Mouse (Mus musculus) MEL (cell line): ENCODE data around the gene Ovol1. TPM values are rescaled to one million over a fixed set of nuclear protein-coding genes. Genes with fewer than 3 reads are reported as not detected.
A peak's percentile ranks its signal among the peaks of the same experiment; 100 is the strongest.

Experiments used
- DNase-seq: peaks from one replicate; pipeline ENCODE4 v3.0.0; 2011; ENCODE audit warnings: low read depth, low spot score
- H3K27ac ChIP-seq: 2 replicates; pipeline ENCODE4 v1.5.1; 2012; ENCODE audit warnings: low read depth, mild to moderate bottlenecking, control low read depth, low read length, moderate library complexity; ENCODE audit not compliant: control insufficient read depth
- H3K27me3 ChIP-seq, 2 experiments: fragments of 150-350 bp in 1 of 2; sonication (generic) in 1 of 2; 2 replicates each; pipeline ENCODE4 v1.6.1; 2012; ENCODE audit warnings: low read length in 2 of 2, mild to moderate bottlenecking in 2 of 2, improper control_type of control experiment in 1 of 2, moderate library complexity in 1 of 2; ENCODE audit not compliant: insufficient read depth in 2 of 2, control insufficient read depth in 1 of 2
- H3K36me3 ChIP-seq, 2 experiments: 2 replicates each; pipeline ENCODE4 v1.6.1; 2012 to 2014; ENCODE audit warnings: low read length in 2 of 2, improper control_type of control experiment in 1 of 2, inconsistent platforms in 1 of 2, mild to moderate bottlenecking in 1 of 2; ENCODE audit not compliant: insufficient read depth in 2 of 2, control insufficient read depth in 1 of 2
- H3K4me1 ChIP-seq, 2 experiments: fragments of 150-350 bp in 1 of 2; sonication (generic) in 1 of 2; 2 replicates each; pipeline ENCODE4 v1.6.1; 2012; ENCODE audit warnings: low read length in 2 of 2, improper control_type of control experiment in 1 of 2, mild to moderate bottlenecking in 1 of 2; ENCODE audit not compliant: insufficient read depth in 2 of 2, control insufficient read depth in 1 of 2
- H3K4me3 ChIP-seq, 2 experiments: fragments of 150-350 bp in 1 of 2; sonication (generic) in 1 of 2; 2 replicates each; pipeline ENCODE4 v1.5.1; 2012; ENCODE audit warnings: low read depth in 2 of 2, low read length in 2 of 2, mild to moderate bottlenecking in 2 of 2, moderate library complexity in 2 of 2, control low read depth in 1 of 2, improper control_type of control experiment in 1 of 2; ENCODE audit not compliant: control insufficient read depth in 1 of 2, insufficient read depth in 1 of 2
- H3K79me2 ChIP-seq: 2 replicates; pipeline ENCODE4 v1.6.1; 2012; ENCODE audit warnings: mild to moderate bottlenecking, low read length, moderate library complexity; ENCODE audit not compliant: control insufficient read depth, poor library complexity, insufficient read depth
- H3K9ac ChIP-seq: 2 replicates; pipeline ENCODE4 v1.6.1; 2012; ENCODE audit warnings: low read depth, mild to moderate bottlenecking, control low read depth, low read length, moderate library complexity; ENCODE audit not compliant: control insufficient read depth, poor library complexity, severe bottlenecking
- H3K9me3 ChIP-seq: fragments of 150-350 bp; sonication (generic); replicated peaks from 2 replicates; pipeline ENCODE4 v1.6.1; 2012; ENCODE audit warnings: mild to moderate bottlenecking, low read length, improper control_type of control experiment, moderate library complexity; ENCODE audit not compliant: insufficient read depth
- BHLHE40 ChIP-seq: IDR thresholded peaks from 2 replicates; pipeline ENCODE4 v1.6.1; 2012; ENCODE audit warnings: low read depth, mild to moderate bottlenecking, inconsistent platforms, low read length, improper control_type of control experiment, borderline replicate concordance
- CHD1 ChIP-seq: IDR thresholded peaks from 2 replicates; pipeline ENCODE4 v1.6.1; 2012; ENCODE audit warnings: low read depth, mild to moderate bottlenecking, inconsistent platforms, low read length, improper control_type of control experiment
- CHD2 ChIP-seq: IDR thresholded peaks from 2 replicates; pipeline ENCODE4 v1.6.1; 2011; ENCODE audit warnings: low read length, improper control_type of control experiment
- CTCF ChIP-seq, 3 experiments: IDR thresholded peaks in 2 of 3; conservative IDR thresholded peaks in 1 of 3; 2 replicates each; pipeline ENCODE4 v1.5.1; 2011 to 2012; ENCODE audit warnings: low read length in 3 of 3, low read depth in 2 of 3, mild to moderate bottlenecking in 2 of 3, improper control_type of control experiment in 1 of 3, inconsistent platforms in 1 of 3, mixed read lengths in 1 of 3, moderate library complexity in 1 of 3; ENCODE audit not compliant: control insufficient read depth in 1 of 3, insufficient read depth in 1 of 3, poor library complexity in 1 of 3, severe bottlenecking in 1 of 3
- ELF1 ChIP-seq: IDR thresholded peaks from 2 replicates; pipeline ENCODE4 v1.6.1; 2014; ENCODE audit warnings: low read depth, mild to moderate bottlenecking, inconsistent platforms, low read length, improper control_type of control experiment, moderate library complexity
- EP300 ChIP-seq, 2 experiments: IDR thresholded peaks; 2 replicates each; pipeline ENCODE4 v1.6.1; 2011; ENCODE audit warnings: improper control_type of control experiment in 2 of 2, low read length in 2 of 2, low read depth in 1 of 2, mild to moderate bottlenecking in 1 of 2
- ETS1 ChIP-seq: IDR thresholded peaks from 2 replicates; pipeline ENCODE4 v1.6.1; 2012; ENCODE audit warnings: low read depth, mild to moderate bottlenecking, inconsistent platforms, low read length, improper control_type of control experiment, moderate library complexity
- GABPA ChIP-seq: IDR thresholded peaks from 2 replicates; pipeline ENCODE4 v1.6.1; 2012; ENCODE audit warnings: low read depth, mild to moderate bottlenecking, inconsistent platforms, low read length, improper control_type of control experiment, moderate library complexity
- GATA1 ChIP-seq: IDR thresholded peaks from 2 replicates; pipeline ENCODE4 v1.6.1; 2011; ENCODE audit warnings: low read depth, low read length, improper control_type of control experiment
- HCFC1 ChIP-seq: IDR thresholded peaks from 2 replicates; pipeline ENCODE4 v1.6.1; 2012; ENCODE audit warnings: low read depth, mild to moderate bottlenecking, inconsistent platforms, low read length, improper control_type of control experiment, moderate library complexity
- KAT2A ChIP-seq: conservative IDR thresholded peaks from 2 replicates; pipeline ENCODE4 v1.6.1; 2012; ENCODE audit warnings: low read depth, low read length, improper control_type of control experiment, inconsistent platforms
- MAFK ChIP-seq: IDR thresholded peaks from 2 replicates; pipeline ENCODE4 v1.6.1; 2011; ENCODE audit warnings: low read depth, mild to moderate bottlenecking, low read length, improper control_type of control experiment, borderline replicate concordance
- MAZ ChIP-seq: IDR thresholded peaks from 2 replicates; pipeline ENCODE4 v1.6.1; 2012; ENCODE audit warnings: low read depth, mild to moderate bottlenecking, inconsistent platforms, low read length, improper control_type of control experiment
- MEF2A ChIP-seq: IDR thresholded peaks from 2 replicates; pipeline ENCODE4 v1.6.1; 2014; ENCODE audit warnings: low read depth, mild to moderate bottlenecking, inconsistent platforms, low read length, improper control_type of control experiment; ENCODE audit not compliant: poor library complexity, insufficient replicate concordance, severe bottlenecking; ENCODE audit errors: extremely low read depth
- MXI1 ChIP-seq: IDR thresholded peaks from 2 replicates; pipeline ENCODE4 v1.6.1; 2011; ENCODE audit warnings: mild to moderate bottlenecking, low read depth, low read length, improper control_type of control experiment
- MYB ChIP-seq: IDR thresholded peaks from 2 replicates; pipeline ENCODE4 v1.6.1; 2011; ENCODE audit warnings: mild to moderate bottlenecking, low read depth, low read length, improper control_type of control experiment
- MYC ChIP-seq: IDR thresholded peaks from 2 replicates; pipeline ENCODE4 v1.6.1; 2011; ENCODE audit warnings: low read depth, mild to moderate bottlenecking, low read length, improper control_type of control experiment, moderate library complexity
- NELFE ChIP-seq: IDR thresholded peaks from 2 replicates; pipeline ENCODE4 v1.6.1; 2011; ENCODE audit warnings: low read depth, low read length, improper control_type of control experiment
- NRF1 ChIP-seq: IDR thresholded peaks from 2 replicates; pipeline ENCODE4 v1.6.1; 2014; ENCODE audit warnings: low read depth, mild to moderate bottlenecking, inconsistent platforms, low read length, improper control_type of control experiment, moderate library complexity; ENCODE audit not compliant: poor library complexity, insufficient read depth, severe bottlenecking
- POLR2A ChIP-seq, 2 experiments: IDR thresholded peaks; 2 replicates each; pipeline ENCODE4 v1.6.1; 2011 to 2012; ENCODE audit warnings: low read length in 2 of 2, mild to moderate bottlenecking in 2 of 2, control low read depth in 1 of 2, improper control_type of control experiment in 1 of 2, low read depth in 1 of 2, moderate library complexity in 1 of 2; ENCODE audit not compliant: control insufficient read depth in 1 of 2, insufficient read depth in 1 of 2, poor library complexity in 1 of 2
- POLR2AphosphoS2 ChIP-seq: IDR thresholded peaks from 2 replicates; pipeline ENCODE4 v1.6.1; 2011; ENCODE audit warnings: low read length, improper control_type of control experiment
- POLR2AphosphoS5 ChIP-seq: IDR thresholded peaks from 2 replicates; pipeline ENCODE4 v1.6.1; 2012; ENCODE audit warnings: low read depth, borderline replicate concordance, mild to moderate bottlenecking, inconsistent platforms, low read length, moderate library complexity, mixed read lengths
- RAD21 ChIP-seq: IDR thresholded peaks from 2 replicates; pipeline ENCODE4 v1.6.1; 2011; ENCODE audit warnings: mild to moderate bottlenecking, low read depth, low read length, improper control_type of control experiment
- RCOR1 ChIP-seq: IDR thresholded peaks from 2 replicates; pipeline ENCODE4 v1.6.1; 2012; ENCODE audit warnings: low read depth, mild to moderate bottlenecking, inconsistent platforms, low read length, improper control_type of control experiment
- SIN3A ChIP-seq: IDR thresholded peaks from 2 replicates; pipeline ENCODE4 v1.6.1; 2012; ENCODE audit warnings: low read length, improper control_type of control experiment, inconsistent platforms
- SMC3 ChIP-seq: IDR thresholded peaks from 2 replicates; pipeline ENCODE4 v1.6.1; 2011; ENCODE audit warnings: low read depth, low read length, improper control_type of control experiment
- TAL1 ChIP-seq: IDR thresholded peaks from 2 replicates; pipeline ENCODE4 v1.6.1; 2012; ENCODE audit warnings: mild to moderate bottlenecking, inconsistent platforms, low read length, moderate library complexity, mixed read lengths
- TBP ChIP-seq: IDR thresholded peaks from 2 replicates; pipeline ENCODE4 v1.8.0; 2011; ENCODE audit warnings: low read depth, low read length, improper control_type of control experiment
- TCF12 ChIP-seq: IDR thresholded peaks from 2 replicates; pipeline ENCODE4 v1.6.1; 2014; ENCODE audit warnings: low read depth, mild to moderate bottlenecking, inconsistent platforms, low read length, improper control_type of control experiment, moderate library complexity
- UBTF ChIP-seq: IDR thresholded peaks from 2 replicates; pipeline ENCODE4 v1.6.1; 2012; ENCODE audit warnings: low read depth, mild to moderate bottlenecking, inconsistent platforms, low read length, improper control_type of control experiment, moderate library complexity, borderline replicate concordance; ENCODE audit not compliant: insufficient read depth
- USF1 ChIP-seq: IDR thresholded peaks from 2 replicates; pipeline ENCODE4 v1.6.1; 2014; ENCODE audit warnings: low read depth, mild to moderate bottlenecking, inconsistent platforms, low read length, improper control_type of control experiment, moderate library complexity
- USF2 ChIP-seq, 2 experiments: IDR thresholded peaks; 2 replicates each; pipeline ENCODE4 v1.6.1; 2011 to 2012; ENCODE audit warnings: improper control_type of control experiment in 2 of 2, low read length in 2 of 2, borderline replicate concordance in 1 of 2, inconsistent platforms in 1 of 2, low read depth in 1 of 2, mild to moderate bottlenecking in 1 of 2; ENCODE audit not compliant: insufficient read depth in 1 of 2
- ZC3H11A ChIP-seq: IDR thresholded peaks from 2 replicates; pipeline ENCODE4 v1.6.1; 2012; ENCODE audit warnings: low read depth, mild to moderate bottlenecking, inconsistent platforms, low read length, improper control_type of control experiment
- ZKSCAN1 ChIP-seq: IDR thresholded peaks from 2 replicates; pipeline ENCODE4 v1.6.1; 2012; ENCODE audit warnings: low read depth, mild to moderate bottlenecking, inconsistent platforms, low read length, improper control_type of control experiment, moderate library complexity
- ZMIZ1 ChIP-seq: IDR thresholded peaks from 2 replicates; pipeline ENCODE4 v1.6.1; 2012; ENCODE audit warnings: low read depth, mild to moderate bottlenecking, inconsistent platforms, low read length, improper control_type of control experiment, moderate library complexity
- ZNF384 ChIP-seq: IDR thresholded peaks from 2 replicates; pipeline ENCODE4 v1.6.1; 2012; ENCODE audit warnings: low read depth, mild to moderate bottlenecking, inconsistent platforms, low read length, improper control_type of control experiment
- polyA plus RNA-seq, 2 experiments: library from polyadenylated mRNA; stranded (reverse) in 1 of 2; unstranded in 1 of 2; fragments of >175 nt in 1 of 2; fragments of >200 nt in 1 of 2; gene quantifications; 2 replicates each; pipeline versions ENCODE4 v1.2.1 to v1.2.4; 2012; ENCODE audit warnings: low replicate concordance in 2 of 2, low read depth in 1 of 2; ENCODE audit not compliant: insufficient read length in 2 of 2, insufficient read depth in 1 of 2, missing spikeins in 1 of 2
- total RNA-seq: library from RNA; depleted of rRNA; stranded (reverse); fragments of 300-350 nt; gene quantifications from 2 replicates; pipeline ENCODE4 v1.2.3, GENCODE M21; 2012

Ovol1 gene
- total and polyA plus RNA-seq, 3 experiments, result 0.06 TPM; not detected in 2

DNA sequence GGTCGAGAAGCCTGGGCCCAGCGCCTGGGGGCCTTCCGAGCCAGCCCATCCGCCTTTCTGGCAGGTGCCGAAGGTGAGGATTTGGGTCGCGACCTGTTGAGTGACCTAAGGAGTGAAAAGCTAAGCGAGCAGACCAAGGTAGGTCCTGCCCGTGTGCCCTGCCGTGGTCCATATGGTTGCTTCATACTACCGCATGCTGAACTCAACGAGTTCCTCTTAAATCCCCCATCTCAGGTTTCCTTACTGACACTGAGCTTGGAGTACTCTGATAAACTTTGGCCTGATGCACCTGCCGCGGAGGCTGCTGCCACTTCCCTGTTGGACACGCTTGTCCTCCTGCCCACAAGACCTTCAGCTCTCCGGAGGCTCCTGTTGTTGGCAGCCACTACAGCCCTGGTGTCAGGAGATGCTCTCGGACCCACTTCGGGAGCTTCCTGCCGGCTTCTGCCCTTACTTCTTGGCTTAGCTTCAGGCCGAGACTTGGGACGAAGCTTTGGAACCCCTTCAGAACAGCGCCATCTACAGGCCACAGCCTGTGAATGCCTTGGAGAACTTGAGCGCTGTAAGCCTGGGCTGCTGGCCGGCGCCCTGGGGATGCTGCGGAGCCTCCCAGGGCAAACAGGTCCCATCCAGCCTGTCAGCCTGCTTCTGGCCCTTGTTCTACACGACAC lies 8.2 kb upstream of the Ovol1 start:
- H3K36me3 ChIP-seq, result peaks cover 0 to 2% of the 10 kb centered on the region in 2 experiments; a peak in 3 of 4 replicates
- H3K4me1 ChIP-seq, result peaks cover 0 to 8% of the 10 kb centered on the region in 2 experiments; a peak in 2 of 4 replicates
- no peaks in the 10 kb centered on the region for H3K27me3 ChIP-seq
- no peaks in the 10 kb centered on the region for H3K9me3 ChIP-seq
- peak; percentile 95 for DNase-seq
- H3K27ac ChIP-seq, result peak overlapping the region; percentile 98
- peaks cover 13% of the 10 kb centered on the region for H3K79me2 ChIP-seq
- H3K9ac ChIP-seq, result peak overlapping the region; percentile 98
- H3K4me3 ChIP-seq, result peak overlapping the region; percentile 84 to 95
- TF ChIP-seq ZKSCAN1 (no peak), USF2 (IDR thresholded peaks at IDR 0.05; ENCODE audit: borderline replicate concordance in 1 of 2, insufficient read depth in 1 of 2, low read depth in 1 of 2, low read length in 2 of 2) (no peak), CHD2 (no peak), KAT2A (no peak), MYB (no peak), MYC (peak; percentile 85), UBTF (no peak), NELFE (no peak), USF1 (no peak), ZMIZ1 (no peak), BHLHE40 (no peak), RAD21 (peak; percentile 42), POLR2A (IDR thresholded peaks at IDR 0.05; ENCODE audit: control insufficient read depth in 1 of 2, insufficient read depth in 1 of 2, low read depth in 1 of 2, low read length in 2 of 2, poor library complexity in 1 of 2) (no peak; a peak in 1 of 4 replicates), ETS1 (no peak), SMC3 (peak; percentile 74), MAFK (no peak), TCF12 (no peak), SIN3A (peak; percentile 57), EP300 (IDR thresholded peaks at IDR 0.05; ENCODE audit: low read depth in 1 of 2, low read length in 2 of 2) (no peak), GABPA (no peak), MAZ (no peak), POLR2AphosphoS2 (no peak), TAL1 (no peak), ZNF384 (no peak), POLR2AphosphoS5 (no peak), GATA1 (no peak), HCFC1 (peak; percentile 68), MEF2A (no peak), MXI1 (no peak; the same call in 1 of the 2 replicates), CHD1 (no peak), ZC3H11A (peak; percentile 41; the same call in 1 of the 2 replicates), TBP (peak; percentile 37; the same call in 1 of the 2 replicates), RCOR1 (no peak), ELF1 (0 out of 2 replicates have a peak, but pooled peaks have one; percentile 37), NRF1 (no peak), CTCF (IDR thresholded peaks at IDR 0.05 in 2 of 3, conservative IDR thresholded peaks at IDR 0.05 in 1 of 3; ENCODE audit: control insufficient read depth in 1 of 3, insufficient read depth in 1 of 3, low read depth in 2 of 3, low read length in 3 of 3, poor library complexity in 1 of 3, severe bottlenecking in 1 of 3) (peak; percentile 88 to 92 (median 92))
